8 mouse cellular contexts compared by ENCODE assay signal in the genomic region with DNA sequence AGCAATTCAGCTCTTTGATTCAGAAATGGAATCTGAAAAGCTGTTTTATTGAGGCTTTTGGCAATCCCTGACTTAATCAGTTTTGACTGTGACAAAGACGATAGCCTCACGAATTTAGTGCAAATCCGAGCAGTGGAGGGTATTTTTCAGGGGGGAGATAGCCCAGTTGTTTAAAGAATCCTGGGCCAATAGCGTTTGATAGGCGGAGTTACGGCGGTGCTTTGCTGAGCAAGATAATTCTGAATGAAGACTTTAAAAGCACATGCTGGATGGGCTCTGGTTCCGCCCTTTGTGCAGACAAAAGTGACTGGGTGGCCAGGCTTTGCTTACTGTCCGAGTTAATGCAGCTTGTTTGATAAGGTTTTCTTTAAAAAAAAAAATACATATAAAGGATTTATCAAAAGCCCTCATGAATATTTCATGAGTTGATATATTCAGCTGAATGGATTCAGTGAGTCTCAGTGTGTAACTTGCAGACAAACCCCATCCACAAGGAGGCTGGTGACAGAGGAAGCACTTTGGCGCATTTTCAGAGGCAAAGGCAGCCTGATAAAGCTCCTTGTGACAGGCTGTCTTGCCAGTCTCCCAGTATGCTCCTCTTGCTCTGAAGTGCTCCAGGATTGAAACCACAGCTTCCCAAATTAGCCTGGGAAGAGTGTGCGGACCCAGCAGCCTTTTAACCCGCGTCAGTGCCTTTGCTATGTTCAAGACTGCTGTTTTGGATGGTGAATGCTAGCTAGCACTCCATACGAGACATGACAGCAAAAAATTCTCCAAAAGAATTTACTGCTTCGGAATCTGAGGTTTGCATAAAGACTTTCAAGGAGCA.
DNase-seq lines count a peak whose midpoint lies in the region; ATAC-seq and TF ChIP-seq lines count a peak whose summit lies in the region.

No protein-coding gene starts in this region.

- peak; percentile 5 for DNase-seq in gastrocnemius, postnatal 10 days
- DNase-seq in gastrocnemius, adult 8-10 months (ENCODE audit: low spot score in 2 of 2): no peak
- peak; percentile 88 for DNase-seq in forebrain, embryonic 14.5 days (ENCODE audit: low spot score)
- peak; percentile 53 for DNase-seq in hindbrain, embryonic 10.5 days (ENCODE audit: low spot score)
- DNase-seq in left cerebral cortex, adult 2 months (ENCODE audit: extremely low spot score in 1 of 2, low spot score in 2 of 2): peak; percentile 38 to 48
- peak; percentile 16 for DNase-seq in yolk sac, embryonic 10.5 days (ENCODE audit: low spot score)
- DNase-seq in spleen, postnatal 4 days (ENCODE audit: low spot score in 2 of 2): no peak

- no peaks in the 10 kb centered on the region for H3K27me3 ChIP-seq in forebrain, embryonic 14.5 days (replicated peaks; ENCODE audit: control insufficient read depth, insufficient read depth, low read length)
- H3K27me3 ChIP-seq in hindbrain, embryonic 10.5 days (ENCODE audit: insufficient read depth, poor library complexity, severe bottlenecking): no peaks in the 10 kb centered on the region
- H3K27me3 ChIP-seq in midbrain, embryonic 13.5 days: no peaks in the 10 kb centered on the region

- TF ChIP-seq CTCF in left cerebral cortex, adult 2 months (IDR thresholded peaks at IDR 0.05): peak; percentile 31

- H3K4me3 ChIP-seq in forebrain, embryonic 14.5 days (ENCODE audit: low read depth, low read length): peak overlapping the region; percentile 36
- H3K4me3 ChIP-seq in hindbrain, embryonic 10.5 days: peak overlapping the region; percentile 55
- H3K4me3 ChIP-seq in left cerebral cortex, adult 2 months: peak overlapping the region; percentile 41
- H3K4me3 ChIP-seq in midbrain, embryonic 13.5 days (replicated peaks): peak overlapping the region; percentile 44

- H3K27ac ChIP-seq in forebrain, embryonic 14.5 days (ENCODE audit: low read depth, low read length): peak overlapping the region; percentile 77
- peak overlapping the region; percentile 87 for H3K27ac ChIP-seq in hindbrain, embryonic 10.5 days
- peak overlapping the region; percentile 84 for H3K27ac ChIP-seq in left cerebral cortex, adult 2 months
- peak overlapping the region; percentile 74 for H3K27ac ChIP-seq in midbrain, embryonic 13.5 days

- H3K36me3 ChIP-seq in forebrain, embryonic 14.5 days (ENCODE audit: control insufficient read depth, insufficient read depth, low read length): no peaks in the 10 kb centered on the region
- no peaks in the 10 kb centered on the region for H3K36me3 ChIP-seq in hindbrain, embryonic 10.5 days
- no peaks in the 10 kb centered on the region for H3K36me3 ChIP-seq in midbrain, embryonic 13.5 days

- H3K4me2 ChIP-seq in forebrain, embryonic 14.5 days (ENCODE audit: low read length): peak overlapping the region; percentile 69
- peak overlapping the region; percentile 66 for H3K4me2 ChIP-seq in midbrain, embryonic 13.5 days (replicated peaks)

- 1% methylated on average over 15 of the region's 15 CpGs for WGBS in forebrain, embryonic 14.5 days
- whole genome bisulfite sequencing in hindbrain, embryonic 10.5 days: 7% methylated on average over 15 of the region's 15 CpGs
- under 1% methylated on average over 15 of the region's 15 CpGs for WGBS in midbrain, embryonic 13.5 days

- H3K9ac ChIP-seq in forebrain, embryonic 14.5 days (ENCODE audit: low read length): peak overlapping the region; percentile 63
- H3K9ac ChIP-seq in midbrain, embryonic 13.5 days (replicated peaks): peak overlapping the region; percentile 57

- H3K9me3 ChIP-seq in forebrain, embryonic 14.5 days (replicated peaks; ENCODE audit: control insufficient read depth, low read length): no peaks in the 10 kb centered on the region
- no peaks in the 10 kb centered on the region for H3K9me3 ChIP-seq in hindbrain, embryonic 10.5 days
- no peaks in the 10 kb centered on the region for H3K9me3 ChIP-seq in midbrain, embryonic 13.5 days

- intact Hi-C loops in left cerebral cortex, adult 2 months (cut with DNase I): no loop called here

- H3K4me1 ChIP-seq in forebrain, embryonic 14.5 days (ENCODE audit: control insufficient read depth, insufficient read depth, low read length): peaks cover 16% of the 10 kb centered on the region; the same call in 1 of the 2 replicates
- H3K4me1 ChIP-seq in hindbrain, embryonic 10.5 days (replicated peaks): peaks cover 24% of the 10 kb centered on the region
- peaks cover 27% of the 10 kb centered on the region for H3K4me1 ChIP-seq in midbrain, embryonic 13.5 days (replicated peaks)

- peak; percentile 91 for ATAC-seq in forebrain, embryonic 14.5 days
- peak; percentile 93 for ATAC-seq in midbrain, embryonic 13.5 days

Comparison
In these comparisons a context has a peak if more than half of its experiments do, and no peak if none do; other contexts are left out.
1. DNase-seq: peak in gastrocnemius, postnatal 10 days (single experiment), forebrain, embryonic 14.5 days (single experiment), hindbrain, embryonic 10.5 days (single experiment), left cerebral cortex, adult 2 months (2 of 2) and yolk sac, embryonic 10.5 days (single experiment); none in gastrocnemius, adult 8-10 months (0 of 2) and spleen, postnatal 4 days (0 of 2).
2. Peak in every context shown above with its lines, with median percentiles within 50 percentile points of each other: H3K27ac ChIP-seq and H3K4me3 ChIP-seq.